Mouse (Mus musculus): ENCODE results near the gene Rbmy.
"Not testable (repeated sequence)": the region's sequence is repeated elsewhere in the genome, so short reads cannot be mapped to it uniquely, and the experiment has no call there.

Rbmy gene

DNA sequence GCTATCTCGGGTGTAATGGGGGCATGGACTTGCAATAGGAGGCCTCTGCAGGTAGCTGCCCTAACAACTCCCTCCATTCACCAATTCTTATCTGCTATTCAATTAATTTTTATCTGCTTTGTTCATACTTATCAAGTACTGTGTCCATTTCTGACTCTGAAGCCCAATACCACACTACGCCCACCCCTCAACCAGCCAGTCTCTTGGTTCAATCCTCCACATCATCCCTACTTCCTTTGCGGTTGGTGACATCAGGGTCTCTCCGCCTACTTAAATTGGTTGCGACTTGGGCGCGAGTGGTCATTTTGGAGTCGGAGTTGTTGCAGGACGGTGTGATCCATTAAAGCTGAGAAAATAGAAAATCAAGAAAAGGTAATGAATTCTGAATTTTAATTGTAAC is at the start of gene Rbmy, which contains the start of gene Gm10256:
Gene Rbmy, plus strand, starts transcription at position 301 of the 400 bp plus-strand sequence.
Gene Gm10256, plus strand, starts transcription at position 320 of the 400 bp plus-strand sequence.
- in situ Hi-C loops (cut with MboI; ENCODE audit: low pct_unique_long_range_greater_than_20kb in 1 of 2, low sequenced_read_pairs in 2 of 2, unreplicated experiment in 1 of 2) = not testable (repeated sequence)

DNA sequence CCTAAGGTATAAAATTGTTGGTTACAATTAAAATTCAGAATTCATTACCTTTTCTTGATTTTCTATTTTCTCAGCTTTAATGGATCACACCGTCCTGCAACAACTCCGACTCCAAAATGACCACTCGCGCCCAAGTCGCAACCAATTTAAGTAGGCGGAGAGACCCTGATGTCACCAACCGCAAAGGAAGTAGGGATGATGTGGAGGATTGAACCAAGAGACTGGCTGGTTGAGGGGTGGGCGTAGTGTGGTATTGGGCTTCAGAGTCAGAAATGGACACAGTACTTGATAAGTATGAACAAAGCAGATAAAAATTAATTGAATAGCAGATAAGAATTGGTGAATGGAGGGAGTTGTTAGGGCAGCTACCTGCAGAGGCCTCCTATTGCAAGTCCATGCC is 34.4 kb upstream of the Rbmy start, which contains the start of gene Gm4064:
Gene Gm4064, minus strand, starts transcription at position 101 of the 400 bp plus-strand sequence.
- in situ Hi-C loops (cut with MboI; ENCODE audit: low pct_unique_long_range_greater_than_20kb in 1 of 2, low sequenced_read_pairs in 2 of 2, unreplicated experiment in 1 of 2) = not testable (repeated sequence)

All from mouse embryonic stem cell (cell line).